Mouse (Mus musculus): Measurements from ENCODE around the gene Gbf1. TPM values are rescaled to one million over a fixed set of nuclear protein-coding genes. Genes with fewer than 3 reads are reported as not detected.

Gene Gbf1
- total and polyA plus RNA-seq, 3 experiments: 68.8 to 177 (median 72.5) TPM

DNA sequence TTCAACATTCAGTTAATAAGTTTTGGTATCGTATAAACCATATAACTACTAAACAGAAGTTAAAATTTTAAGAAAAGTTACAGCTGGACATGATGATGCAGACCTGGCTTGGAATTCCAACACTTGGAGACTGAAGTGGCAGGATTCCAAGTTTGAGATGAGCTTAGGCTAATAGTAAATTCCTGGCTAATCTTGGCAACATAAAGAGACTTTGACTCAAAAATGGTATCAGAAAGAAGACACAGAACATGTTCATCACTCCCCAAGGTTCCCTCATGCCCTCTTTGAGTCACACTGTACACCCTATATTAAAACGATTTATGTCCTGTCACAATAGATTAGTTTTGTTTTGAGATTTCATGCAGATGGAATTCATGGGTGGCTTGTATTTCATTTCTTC, 72.6 kb downstream of the Gbf1 start:
- DNase-seq: no peak

- no peak for DNase-seq
These were observed 73.2 kb downstream of the Gbf1 start for GRCm38 (mm10) chr19:46225506-46225905.

- DNase-seq: no peak
These were observed 74.0 kb downstream of the Gbf1 start for GRCm38 (mm10) chr19:46226295-46226694.

- DNase-seq: no peak
These were observed 75.0 kb downstream of the Gbf1 start for GRCm38 (mm10) chr19:46227300-46227699.

DNA sequence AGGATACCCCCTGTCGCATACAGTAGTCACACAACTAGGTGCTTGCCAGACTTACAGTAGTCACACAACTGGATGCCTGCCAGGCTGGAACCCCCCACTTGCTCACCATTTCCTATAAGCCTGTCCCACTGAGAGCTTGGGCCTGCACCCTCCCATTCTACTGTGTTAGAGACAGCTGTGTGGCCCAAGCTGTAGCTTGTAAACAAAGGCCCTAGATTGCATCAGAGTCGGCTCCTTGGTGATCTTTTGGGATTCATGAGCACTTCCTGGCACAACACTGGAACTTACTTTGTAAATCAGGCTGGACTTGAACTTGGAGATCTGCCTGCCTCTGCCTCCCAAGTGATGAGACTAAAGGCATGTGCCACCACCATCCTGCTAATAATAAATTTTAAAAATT, 82.1 kb downstream of the Gbf1 start:
- no peak for DNase-seq

- DNase-seq: no peak
These were observed 84.3 kb downstream of the Gbf1 start for GRCm38 (mm10) chr19:46236658-46237057.

GRCm38 (mm10) chr19:46240246-46240645, 87.9 kb downstream of the Gbf1 start:
- DNase-seq: no peak

DNA sequence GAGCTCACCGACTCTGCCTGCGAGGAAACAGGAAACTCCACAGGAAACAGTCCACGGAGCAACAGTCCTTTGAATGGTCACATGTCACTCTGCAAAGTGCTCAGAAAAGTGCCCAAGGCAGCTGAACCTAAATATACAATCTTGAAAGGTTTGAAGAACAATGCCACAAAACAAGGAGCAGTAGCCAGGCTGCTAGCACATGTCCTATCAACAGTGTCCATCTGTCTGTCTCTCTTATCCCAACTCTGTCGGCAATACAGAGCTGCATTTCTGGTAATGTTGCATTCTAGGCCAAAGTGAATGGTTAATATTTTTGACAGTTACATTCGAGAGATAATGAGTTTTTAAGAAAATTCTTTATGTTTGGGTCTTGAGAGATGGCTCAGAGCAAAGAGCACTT, 90.1 kb downstream of the Gbf1 start:
- no peak for DNase-seq

GRCm38 (mm10) chr19:46244628-46245027, 92.3 kb downstream of the Gbf1 start:
- no peak for DNase-seq

DNA sequence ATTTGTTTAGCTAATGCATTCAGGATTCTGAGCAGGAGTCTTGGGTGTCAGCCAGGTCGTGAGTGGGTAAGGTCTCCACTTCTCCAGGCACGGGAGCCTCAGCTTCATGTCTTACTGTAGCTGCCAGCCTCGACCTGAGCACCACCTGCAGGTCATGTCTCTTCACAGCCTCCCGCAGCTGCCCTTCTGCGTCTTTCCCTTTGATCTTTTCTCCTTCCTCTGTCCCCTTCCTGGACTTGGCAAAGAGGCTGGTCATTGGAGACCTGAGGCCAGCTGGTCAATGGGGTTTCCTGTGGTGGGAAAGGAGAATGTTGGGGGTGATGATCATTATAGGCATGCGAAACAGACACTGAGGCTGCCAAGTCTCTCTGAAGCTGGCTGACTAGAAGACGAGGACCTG, 96.7 kb downstream of the Gbf1 start:
- DNase-seq: peak; percentile 45

- DNase-seq: peak; percentile 25
These were observed 101.9 kb downstream of the Gbf1 start for GRCm38 (mm10) chr19:46254163-46254752.

- DNase-seq: no peak
These were observed 112.5 kb downstream of the Gbf1 start for GRCm38 (mm10) chr19:46264762-46265161.

DNA sequence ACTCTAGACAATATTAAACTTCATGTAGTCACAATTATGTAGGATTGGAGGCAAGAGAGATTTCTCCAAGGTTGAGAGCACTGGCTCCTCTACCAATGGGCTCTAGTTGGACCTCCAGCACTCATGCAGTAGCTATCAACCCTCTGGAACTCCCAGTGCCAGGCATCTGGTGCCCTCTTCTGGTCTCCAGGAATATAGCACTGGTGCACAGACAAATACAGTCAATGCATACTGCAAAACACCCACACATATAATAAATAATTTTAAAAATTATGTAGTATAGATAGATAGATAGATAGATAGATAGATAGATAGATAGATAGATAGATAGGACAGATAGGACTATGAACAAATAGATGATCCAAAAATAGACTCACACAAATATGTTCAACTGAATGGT, 123.0 kb downstream of the Gbf1 start:
- peak; percentile 23 for DNase-seq

DNA sequence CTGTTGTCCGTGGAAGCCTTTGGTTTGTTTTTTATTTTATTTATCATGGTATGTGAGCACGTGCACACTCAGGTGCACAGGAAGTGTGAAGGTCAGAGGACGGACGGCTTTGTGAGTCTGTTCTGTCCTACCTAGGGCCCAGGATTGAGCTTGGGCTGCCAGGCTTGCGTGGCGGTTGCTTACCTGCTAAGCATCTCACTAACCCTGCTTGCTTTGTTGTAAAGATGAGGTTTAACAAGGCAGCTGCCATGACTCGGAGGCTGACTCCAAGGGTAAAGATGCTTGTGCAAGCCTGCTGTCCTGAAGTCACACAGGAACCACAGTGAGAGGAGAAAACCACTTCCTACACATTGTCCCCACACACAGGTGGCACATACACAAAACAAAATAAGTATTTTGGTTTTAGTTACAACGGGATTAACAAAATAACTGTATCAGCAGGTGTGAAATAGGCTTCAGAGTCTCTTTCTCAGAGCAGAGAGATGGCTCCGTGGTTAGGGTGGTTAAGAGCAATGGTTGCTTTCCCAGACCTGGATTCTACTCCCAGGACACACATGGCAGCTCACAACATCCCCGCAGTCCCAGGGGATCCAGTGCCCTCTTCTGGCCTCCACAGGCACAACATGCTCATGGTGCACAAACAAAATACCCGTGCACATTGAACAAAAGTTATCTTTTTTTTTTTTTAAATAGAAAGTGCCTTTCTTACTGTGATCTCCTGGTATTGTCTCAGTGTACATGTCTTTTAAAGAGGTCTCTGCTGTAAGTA, 130.0 kb downstream of the Gbf1 start:
- no peak for DNase-seq

GRCm38 (mm10) chr19:46284686-46285085, 132.4 kb downstream of the Gbf1 start:
- no peak for DNase-seq

- no peak for DNase-seq
These were observed 133.3 kb downstream of the Gbf1 start for GRCm38 (mm10) chr19:46285631-46286030.

GRCm38 (mm10) chr19:46286047-46286446, 133.7 kb downstream of the Gbf1 start:
- no peak for DNase-seq

- no peak for DNase-seq
These were observed 134.6 kb downstream of the Gbf1 start for GRCm38 (mm10) chr19:46286926-46287325.

- DNase-seq: no peak
These were observed 135.3 kb downstream of the Gbf1 start for GRCm38 (mm10) chr19:46287566-46287965.

DNA sequence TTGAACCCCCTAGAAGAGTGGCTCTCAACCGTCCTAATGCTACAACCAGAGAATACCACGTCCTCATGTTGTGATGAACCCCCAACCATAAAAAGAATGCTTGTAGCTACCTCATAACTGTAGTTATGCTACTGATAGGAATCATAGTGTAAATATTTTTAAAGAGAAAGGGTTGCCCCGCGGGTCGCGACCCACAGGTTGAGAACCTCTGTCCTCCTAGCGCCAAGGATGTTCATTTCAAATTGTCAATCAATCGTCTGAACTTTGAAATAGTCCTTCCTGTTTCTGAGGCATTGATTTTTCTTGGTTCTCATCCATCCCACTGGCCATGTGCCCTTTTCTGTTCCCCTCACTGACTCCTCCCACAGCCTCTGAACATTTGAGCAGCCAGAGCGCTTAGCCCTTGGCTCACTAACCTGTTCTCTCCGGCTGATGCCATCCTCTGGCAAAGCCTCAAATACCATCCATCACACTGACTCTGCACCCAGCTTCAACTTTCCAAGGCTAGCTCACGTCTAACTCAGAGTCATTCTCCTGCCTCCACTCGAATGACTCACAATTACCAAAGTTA, 138.3 kb downstream of the Gbf1 start:
- peak; percentile 63 for DNase-seq

DNA sequence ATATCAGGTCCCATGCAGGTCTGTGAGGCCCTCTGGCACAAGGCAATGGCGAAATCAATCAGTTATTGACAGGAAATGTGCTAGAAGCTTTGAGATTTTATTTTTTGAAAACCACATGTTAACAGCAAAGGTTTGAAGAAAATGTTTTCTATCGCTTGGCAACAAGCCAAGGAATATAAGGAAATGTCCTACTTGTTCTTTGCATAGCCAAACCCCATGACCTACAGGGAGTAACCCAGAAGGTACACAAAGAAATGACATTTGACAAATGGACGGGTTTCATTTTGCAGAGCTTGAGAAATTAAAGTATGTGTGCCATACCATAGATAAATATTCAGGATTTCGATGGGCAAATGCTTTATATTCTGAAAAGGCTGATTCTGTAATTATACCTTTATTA, 144.6 kb downstream of the Gbf1 start:
- no peak for DNase-seq

GRCm38 (mm10) chr19:46300294-46301045, 148.2 kb downstream of the Gbf1 start:
- no peak for DNase-seq

DNA sequence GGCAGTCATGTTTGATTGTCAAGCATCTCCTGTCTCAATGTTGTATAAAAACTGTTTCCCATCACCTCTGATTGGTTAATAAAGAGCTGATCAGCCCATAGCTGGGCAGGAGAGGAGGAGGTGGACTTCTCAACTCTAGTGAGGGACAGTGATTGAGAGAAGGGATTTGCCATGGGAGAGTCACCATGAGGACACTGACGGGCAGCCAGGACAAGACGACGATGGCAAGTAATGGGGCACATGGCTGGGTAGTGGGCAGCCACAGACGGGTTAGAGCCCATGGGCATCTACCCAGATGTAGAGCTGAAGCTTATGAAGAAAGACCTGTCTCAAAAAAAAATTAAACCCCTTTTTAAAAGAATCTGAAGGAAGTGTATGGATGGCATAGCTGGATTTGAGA, 150.2 kb downstream of the Gbf1 start:
- no peak for DNase-seq
